Mouse (Mus musculus) left cerebral cortex, adult 18-20 months (tissue): ENCODE measurements around the gene Gga1. TPM values are rescaled to one million over a fixed set of nuclear protein-coding genes. Genes with fewer than 3 reads are reported as not detected.

Experiments used
- DNase-seq, 2 experiments: peaks; one replicate each; pipeline ENCODE4 v3.0.0; 2021 to 2022; ENCODE audit warnings: low spot score in 2 of 2, mixed read lengths in 1 of 2
- microRNA-seq, 2 experiments: library from miRNA; unstranded; fragments of <30 nt; microRNA quantifications; one replicate each; pipeline ENCODE4 v1.2.0; 2021
- total RNA-seq, 2 experiments: library from RNA; stranded (reverse); gene quantifications; 2 replicates each; pipeline ENCODE4 v1.2.3; 2021

The Gga1 gene
- total RNA-seq, 2 experiments from 2014 or later, result 64.6 to 67.2 TPM

GRCm38 (mm10) chr15:78931577-78931976 lies 54.6 kb downstream of the Gga1 start:
- peak in 1 of 2 experiments; percentile 44 for DNase-seq

- DNase-seq, result peak; percentile 82 to 86
These were observed 57.9 kb downstream of the Gga1 start, which contains the start of gene Nol12 for GRCm38 (mm10) chr15:78934784-78935320. Gene Nol12 (plus strand): TSS chr15:78934933.

- DNase-seq, result no peak
These were observed 59.4 kb downstream of the Gga1 start for GRCm38 (mm10) chr15:78936403-78936802.

- no peak for DNase-seq
These were observed 60.3 kb downstream of the Gga1 start for GRCm38 (mm10) chr15:78937311-78937710.

DNA sequence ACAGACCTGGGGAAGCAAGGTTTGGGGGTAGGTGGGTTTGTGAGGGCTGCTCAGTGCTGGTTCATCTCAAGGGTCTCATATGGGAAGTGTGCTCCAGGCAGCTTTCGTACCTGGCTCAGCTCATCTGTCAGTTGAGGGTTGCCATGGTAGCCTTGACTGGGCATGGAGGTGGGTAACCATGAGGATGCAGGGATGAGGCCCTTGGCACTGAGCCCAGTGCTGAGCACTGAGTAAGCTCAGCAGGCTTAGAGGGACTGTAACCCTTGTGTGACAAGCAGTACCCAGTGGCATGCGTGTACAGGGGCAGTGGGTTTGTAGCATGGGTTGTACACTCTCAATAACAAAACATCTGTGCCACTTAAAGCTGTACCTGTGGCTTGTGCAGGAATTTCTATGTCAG lies 61.0 kb downstream of the Gga1 start:
- no peak for DNase-seq

DNA sequence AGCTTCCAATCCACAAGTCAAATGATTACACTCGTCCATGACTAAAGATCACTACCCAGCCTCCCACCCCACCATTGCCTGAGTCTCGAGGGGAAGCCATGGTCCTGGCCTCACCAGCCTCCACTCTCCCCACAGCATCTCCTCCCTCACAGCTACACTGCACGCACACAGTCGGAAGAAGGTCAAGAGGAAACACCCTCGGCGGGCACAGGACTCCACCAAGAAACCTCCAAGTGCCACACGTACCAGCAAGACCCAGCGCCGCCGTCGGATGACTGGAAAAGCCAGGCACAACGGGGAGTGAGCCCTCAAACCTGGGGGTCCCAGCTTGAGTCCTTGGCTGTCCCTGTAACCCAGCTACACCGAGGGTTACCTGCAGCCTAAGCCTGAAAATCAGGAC lies 63.3 kb downstream of the Gga1 start:
- no peak for DNase-seq

DNA sequence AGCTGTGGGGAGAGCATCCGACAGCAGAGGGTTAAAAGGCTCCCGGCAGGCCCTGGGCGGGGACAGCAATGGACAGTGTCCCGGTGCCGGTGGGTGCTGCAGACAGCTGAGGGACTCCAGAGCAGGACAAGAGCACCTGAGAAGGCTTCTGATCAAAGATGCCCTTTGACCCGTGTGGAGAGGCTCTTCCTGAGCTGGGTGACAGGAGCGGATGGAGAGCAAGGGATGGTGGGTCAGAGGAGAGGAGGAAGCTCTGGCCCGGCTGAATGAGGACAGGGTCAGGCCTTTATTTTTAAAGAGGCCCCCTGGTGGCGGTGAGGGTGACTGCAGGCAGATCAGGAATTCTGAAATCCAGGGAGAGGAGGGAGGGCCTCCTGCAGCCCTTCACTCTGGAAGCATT lies 65.7 kb downstream of the Gga1 start:
- DNase-seq, result peak; percentile 79 to 83

Small RNA genes lying within 50 kb of the gene (microRNA-seq; reads per million reads assigned to microRNA genes)
- gene Mir6955, result 1.7 reads per million in 2 experiments

Other genes with a start within 250 kb of the Gga1 start
- gene Elfn2, start 158.4 kb upstream of the Gga1 start, total RNA-seq, result 100 to 1,000 TPM; 165 to 168 TPM
- 1 to 10 TPM; 3.8 to 4.2 TPM for gene Mfng, start 103.7 kb upstream of the Gga1 start, total RNA-seq
- 1 to 10 TPM; 4.8 to 4.9 TPM for gene Card10, start 74.1 kb upstream of the Gga1 start, total RNA-seq
- 10 to 100 TPM; 15.3 to 16.3 TPM for gene Cdc42ep1, start 34.6 kb upstream of the Gga1 start, total RNA-seq
- not detected for gene Lgals2, start 21.7 kb upstream of the Gga1 start, total RNA-seq
- under 1 TPM in 1 of 2 experiments, not detected in 1; 0.52 TPM for gene Gm49510, start 22.5 kb downstream of the Gga1 start, total RNA-seq
- gene Sh3bp1, start 22.6 kb downstream of the Gga1 start, total RNA-seq, result 10 to 100 TPM; 33.8 to 39.9 TPM
- 100 to 1,000 TPM; 178 to 191 TPM for gene Pdxp, start 36.7 kb downstream of the Gga1 start, total RNA-seq
- 10 to 100 TPM; 26.4 to 26.8 TPM for gene Lgals1, start 49.5 kb downstream of the Gga1 start, total RNA-seq
- gene Nol12, start 57.7 kb downstream of the Gga1 start, total RNA-seq, result 10 to 100 TPM; 37.3 to 44.0 TPM
- 10 to 100 TPM; 11.0 to 11.3 TPM for gene Triobp, start 70.5 kb downstream of the Gga1 start, total RNA-seq
- 10 to 100 TPM; 79.6 to 93.8 TPM for gene H1f0, start 151.3 kb downstream of the Gga1 start, total RNA-seq
- under 1 TPM; 0.82 to 0.98 TPM for gene Galr3, start 164.7 kb downstream of the Gga1 start, total RNA-seq
- gene Ankrd54, start 185.7 kb downstream of the Gga1 start, total RNA-seq, result 10 to 100 TPM; 17.8 to 24.9 TPM
- 10 to 100 TPM; 66.5 to 68.2 TPM for gene Eif3l, start 198.0 kb downstream of the Gga1 start, total RNA-seq
- 10 to 100 TPM; 22.2 to 26.8 TPM for gene Micall1, start 231.7 kb downstream of the Gga1 start, total RNA-seq